Mouse (Mus musculus) MEL (cell line): ENCODE measurements around the gene Tnfaip1. TPM values are rescaled to one million over a fixed set of nuclear protein-coding genes. Genes with fewer than 3 reads are reported as not detected.

Experiments
- DNase-seq: peaks from one replicate; pipeline ENCODE4 v3.0.0; 2011; ENCODE audit warnings: low read depth, low spot score
- H3K27ac ChIP-seq: 2 replicates; pipeline ENCODE4 v1.5.1; 2012; ENCODE audit warnings: low read depth, mild to moderate bottlenecking, control low read depth, low read length, moderate library complexity; ENCODE audit not compliant: control insufficient read depth
- H3K27me3 ChIP-seq, 2 experiments: fragments of 150-350 bp in 1 of 2; sonication (generic) in 1 of 2; 2 replicates each; pipeline ENCODE4 v1.6.1; 2012; ENCODE audit warnings: low read length in 2 of 2, mild to moderate bottlenecking in 2 of 2, improper control_type of control experiment in 1 of 2, moderate library complexity in 1 of 2; ENCODE audit not compliant: insufficient read depth in 2 of 2, control insufficient read depth in 1 of 2
- H3K36me3 ChIP-seq, 2 experiments: 2 replicates each; pipeline ENCODE4 v1.6.1; 2012 to 2014; ENCODE audit warnings: low read length in 2 of 2, improper control_type of control experiment in 1 of 2, inconsistent platforms in 1 of 2, mild to moderate bottlenecking in 1 of 2; ENCODE audit not compliant: insufficient read depth in 2 of 2, control insufficient read depth in 1 of 2
- H3K4me1 ChIP-seq, 2 experiments: fragments of 150-350 bp in 1 of 2; sonication (generic) in 1 of 2; 2 replicates each; pipeline ENCODE4 v1.6.1; 2012; ENCODE audit warnings: low read length in 2 of 2, improper control_type of control experiment in 1 of 2, mild to moderate bottlenecking in 1 of 2; ENCODE audit not compliant: insufficient read depth in 2 of 2, control insufficient read depth in 1 of 2
- H3K4me3 ChIP-seq, 2 experiments: fragments of 150-350 bp in 1 of 2; sonication (generic) in 1 of 2; 2 replicates each; pipeline ENCODE4 v1.5.1; 2012; ENCODE audit warnings: low read depth in 2 of 2, low read length in 2 of 2, mild to moderate bottlenecking in 2 of 2, moderate library complexity in 2 of 2, control low read depth in 1 of 2, improper control_type of control experiment in 1 of 2; ENCODE audit not compliant: control insufficient read depth in 1 of 2, insufficient read depth in 1 of 2
- H3K79me2 ChIP-seq: 2 replicates; pipeline ENCODE4 v1.6.1; 2012; ENCODE audit warnings: mild to moderate bottlenecking, low read length, moderate library complexity; ENCODE audit not compliant: control insufficient read depth, poor library complexity, insufficient read depth
- H3K9ac ChIP-seq: 2 replicates; pipeline ENCODE4 v1.6.1; 2012; ENCODE audit warnings: low read depth, mild to moderate bottlenecking, control low read depth, low read length, moderate library complexity; ENCODE audit not compliant: control insufficient read depth, poor library complexity, severe bottlenecking
- H3K9me3 ChIP-seq: fragments of 150-350 bp; sonication (generic); replicated peaks from 2 replicates; pipeline ENCODE4 v1.6.1; 2012; ENCODE audit warnings: mild to moderate bottlenecking, low read length, improper control_type of control experiment, moderate library complexity; ENCODE audit not compliant: insufficient read depth
- CHD1 ChIP-seq: IDR thresholded peaks from 2 replicates; pipeline ENCODE4 v1.6.1; 2012; ENCODE audit warnings: low read depth, mild to moderate bottlenecking, inconsistent platforms, low read length, improper control_type of control experiment
- EP300 ChIP-seq, 2 experiments: IDR thresholded peaks; 2 replicates each; pipeline ENCODE4 v1.6.1; 2011; ENCODE audit warnings: improper control_type of control experiment in 2 of 2, low read length in 2 of 2, low read depth in 1 of 2, mild to moderate bottlenecking in 1 of 2
- ETS1 ChIP-seq: IDR thresholded peaks from 2 replicates; pipeline ENCODE4 v1.6.1; 2012; ENCODE audit warnings: low read depth, mild to moderate bottlenecking, inconsistent platforms, low read length, improper control_type of control experiment, moderate library complexity
- MAX ChIP-seq: IDR thresholded peaks from 2 replicates; pipeline ENCODE4 v1.6.1; 2011; ENCODE audit warnings: low read length, improper control_type of control experiment
- MAZ ChIP-seq: IDR thresholded peaks from 2 replicates; pipeline ENCODE4 v1.6.1; 2012; ENCODE audit warnings: low read depth, mild to moderate bottlenecking, inconsistent platforms, low read length, improper control_type of control experiment
- MEF2A ChIP-seq: IDR thresholded peaks from 2 replicates; pipeline ENCODE4 v1.6.1; 2014; ENCODE audit warnings: low read depth, mild to moderate bottlenecking, inconsistent platforms, low read length, improper control_type of control experiment; ENCODE audit not compliant: poor library complexity, insufficient replicate concordance, severe bottlenecking; ENCODE audit errors: extremely low read depth
- MYB ChIP-seq: IDR thresholded peaks from 2 replicates; pipeline ENCODE4 v1.6.1; 2011; ENCODE audit warnings: mild to moderate bottlenecking, low read depth, low read length, improper control_type of control experiment
- MYC ChIP-seq: IDR thresholded peaks from 2 replicates; pipeline ENCODE4 v1.6.1; 2011; ENCODE audit warnings: low read depth, mild to moderate bottlenecking, low read length, improper control_type of control experiment, moderate library complexity
- NELFE ChIP-seq: IDR thresholded peaks from 2 replicates; pipeline ENCODE4 v1.6.1; 2011; ENCODE audit warnings: low read depth, low read length, improper control_type of control experiment
- NRF1 ChIP-seq: IDR thresholded peaks from 2 replicates; pipeline ENCODE4 v1.6.1; 2014; ENCODE audit warnings: low read depth, mild to moderate bottlenecking, inconsistent platforms, low read length, improper control_type of control experiment, moderate library complexity; ENCODE audit not compliant: poor library complexity, insufficient read depth, severe bottlenecking
- POLR2AphosphoS5 ChIP-seq: IDR thresholded peaks from 2 replicates; pipeline ENCODE4 v1.6.1; 2012; ENCODE audit warnings: low read depth, borderline replicate concordance, mild to moderate bottlenecking, inconsistent platforms, low read length, moderate library complexity, mixed read lengths
- RCOR1 ChIP-seq: IDR thresholded peaks from 2 replicates; pipeline ENCODE4 v1.6.1; 2012; ENCODE audit warnings: low read depth, mild to moderate bottlenecking, inconsistent platforms, low read length, improper control_type of control experiment
- TBP ChIP-seq: IDR thresholded peaks from 2 replicates; pipeline ENCODE4 v1.8.0; 2011; ENCODE audit warnings: low read depth, low read length, improper control_type of control experiment
- ZC3H11A ChIP-seq: IDR thresholded peaks from 2 replicates; pipeline ENCODE4 v1.6.1; 2012; ENCODE audit warnings: low read depth, mild to moderate bottlenecking, inconsistent platforms, low read length, improper control_type of control experiment
- ZNF384 ChIP-seq: IDR thresholded peaks from 2 replicates; pipeline ENCODE4 v1.6.1; 2012; ENCODE audit warnings: low read depth, mild to moderate bottlenecking, inconsistent platforms, low read length, improper control_type of control experiment
- polyA plus RNA-seq, 2 experiments: library from polyadenylated mRNA; stranded (reverse) in 1 of 2; unstranded in 1 of 2; fragments of >175 nt in 1 of 2; fragments of >200 nt in 1 of 2; gene quantifications; 2 replicates each; pipeline versions ENCODE4 v1.2.1 to v1.2.4; 2012; ENCODE audit warnings: low replicate concordance in 2 of 2, low read depth in 1 of 2; ENCODE audit not compliant: insufficient read length in 2 of 2, insufficient read depth in 1 of 2, missing spikeins in 1 of 2
- total RNA-seq: library from RNA; depleted of rRNA; stranded (reverse); fragments of 300-350 nt; gene quantifications from 2 replicates; pipeline ENCODE4 v1.2.3, GENCODE M21; 2012

Gene Tnfaip1
- total and polyA plus RNA-seq, 3 experiments, result 3.9 to 7.4 TPM; not detected in 1

- TF ChIP-seq NELFE, result peak; percentile 95
- no peak for TF ChIP-seq ZC3H11A
- TF ChIP-seq ETS1, result no peak
- peak; percentile 94 for TF ChIP-seq MYC
- peak; percentile 55 for TF ChIP-seq MYB
Observed at GRCm38 (mm10) chr11:78550168-78551058, 14.3 kb upstream of the Tnfaip1 start, which contains the start of gene Tmem97 (continued).

- H3K36me3 ChIP-seq, result peaks cover 0 to 40% of the 10 kb centered on the region in 2 experiments; a peak in 3 of 4 replicates
- no peaks in the 10 kb centered on the region for H3K9me3 ChIP-seq
- H3K4me1 ChIP-seq, result peaks cover 29 to 34% of the 10 kb centered on the region in 2 experiments
- peaks cover 45% of the 10 kb centered on the region for H3K79me2 ChIP-seq
- no peaks in the 10 kb centered on the region for H3K27me3 ChIP-seq
- DNase-seq, result peak; percentile 59
- H3K27ac ChIP-seq, result peak overlapping the region; percentile 45
- H3K4me3 ChIP-seq, result peak overlapping the region; percentile 66 to 99
- TF ChIP-seq CHD1 (0 out of 2 replicates have a peak, but pooled peaks have one; percentile 0), ETS1 (0 out of 2 replicates have a peak, but pooled peaks have one; percentile 5), MAZ (no peak), POLR2AphosphoS5 (no peak)
- peak overlapping the region; percentile 66 for H3K9ac ChIP-seq
Observed at GRCm38 (mm10) chr11:78549491-78549987, 13.4 kb upstream of the Tnfaip1 start.

- peak overlapping the region; percentile 80 for H3K27ac ChIP-seq
- peak in 1 of 2 experiments; percentile 1; a peak in 1 of 4 replicates for TF ChIP-seq EP300 (IDR thresholded peaks at IDR 0.05; ENCODE audit: low read depth in 1 of 2, low read length in 2 of 2)
- TF ChIP-seq ZNF384, result peak; percentile 78
- no peak for TF ChIP-seq NRF1
- TF ChIP-seq RCOR1, result peak; percentile 72; the same call in 1 of the 2 replicates
- no peak for TF ChIP-seq TBP
- no peak for TF ChIP-seq ZC3H11A
- TF ChIP-seq MEF2A, result no peak
- TF ChIP-seq POLR2AphosphoS5, result no peak
- TF ChIP-seq MAX, result no peak
- TF ChIP-seq, all 39 proteins: peak for 3
- Histone ChIP-seq H3K4me1 (peaks cover 29 to 34% of the 10 kb centered on the region in 2 experiments), H3K9me3 (no peaks in the 10 kb centered on the region), H3K27me3 (no peaks in the 10 kb centered on the region), H3K79me2 (peaks cover 52% of the 10 kb centered on the region), H3K36me3 (peaks cover 3 to 44% of the 10 kb centered on the region in 2 experiments), H3K4me3 (peak overlapping the region; percentile 9 to 99; a peak in 2 of 4 replicates), H3K9ac (peak overlapping the region; percentile 66)
- peak; percentile 51 for DNase-seq
Observed at GRCm38 (mm10) chr11:78547718-78548460, 11.8 kb upstream of the Tnfaip1 start.
